Mouse (Mus musculus) kidney, postnatal 4 days (tissue): ENCODE measurements around the gene Obscn.
A peak's percentile ranks its signal among the peaks of the same experiment; 100 is the strongest.

ENCODE experiments used
- DNase-seq, 2 experiments: peaks; one replicate each; pipeline ENCODE4 v3.0.0; 2021; ENCODE audit warnings: mixed read lengths in 2 of 2

The Obscn gene

GRCm38 (mm10) chr11:59135904-59136452 is at the start of gene Obscn:
Gene Obscn, minus strand, starts transcription at chr11:59136402.
- DNase-seq: peak in 1 of 2 experiments; percentile 9

GRCm38 (mm10) chr11:59185490-59185889 is 49.3 kb upstream of the Obscn start:
- no peak for DNase-seq

GRCm38 (mm10) chr11:59183821-59184220 is 47.6 kb upstream of the Obscn start:
- DNase-seq: peak; percentile 73 to 80

- peak; percentile 68 to 78 for DNase-seq
Measured at GRCm38 (mm10) chr11:59182864-59183331, 46.7 kb upstream of the Obscn start, which contains the start of gene Gjc2. Gene Gjc2, minus strand, starts transcription at chr11:59183213.

- DNase-seq: no peak
Measured at GRCm38 (mm10) chr11:59176921-59177320, 40.7 kb upstream of the Obscn start.

GRCm38 (mm10) chr11:59176475-59176874 is 40.3 kb upstream of the Obscn start:
- DNase-seq: peak in 1 of 2 experiments; percentile 63

GRCm38 (mm10) chr11:59174189-59174838 is 38.1 kb upstream of the Obscn start:
- no peak for DNase-seq

- DNase-seq: no peak
Measured at GRCm38 (mm10) chr11:59170549-59170948, 34.3 kb upstream of the Obscn start.

- DNase-seq: no peak
Measured at GRCm38 (mm10) chr11:59169807-59170206, 33.6 kb upstream of the Obscn start.

- no peak for DNase-seq
Measured at GRCm38 (mm10) chr11:59165616-59166241, 29.5 kb upstream of the Obscn start.

- no peak for DNase-seq
Measured at GRCm38 (mm10) chr11:59164384-59164783, 28.2 kb upstream of the Obscn start.

- peak; percentile 96 to 99 for DNase-seq
Measured at GRCm38 (mm10) chr11:59163255-59164236, 27.3 kb upstream of the Obscn start, which contains the start of gene Iba57. Gene Iba57, minus strand, starts transcription at chr11:59163739.

GRCm38 (mm10) chr11:59162443-59163254 is 26.4 kb upstream of the Obscn start:
- DNase-seq: no peak

GRCm38 (mm10) chr11:59161398-59161797 is 25.2 kb upstream of the Obscn start:
- DNase-seq: peak; percentile 53 to 69

- no peak for DNase-seq
Measured at GRCm38 (mm10) chr11:59159558-59159957, 23.4 kb upstream of the Obscn start.

GRCm38 (mm10) chr11:59159099-59159498 is 22.9 kb upstream of the Obscn start:
- no peak for DNase-seq

GRCm38 (mm10) chr11:59155900-59156299 is 19.7 kb upstream of the Obscn start:
- DNase-seq: no peak

- no peak for DNase-seq
Measured at GRCm38 (mm10) chr11:59154220-59154619, 18.0 kb upstream of the Obscn start.

GRCm38 (mm10) chr11:59151729-59152128 is 15.5 kb upstream of the Obscn start:
- no peak for DNase-seq

- DNase-seq: no peak
Measured at GRCm38 (mm10) chr11:59149302-59149701, 13.1 kb upstream of the Obscn start.

- DNase-seq: no peak
Measured at GRCm38 (mm10) chr11:59142962-59143361, 6.8 kb upstream of the Obscn start.
